11 mouse cellular contexts compared by ENCODE assay signal in the genomic region with DNA sequence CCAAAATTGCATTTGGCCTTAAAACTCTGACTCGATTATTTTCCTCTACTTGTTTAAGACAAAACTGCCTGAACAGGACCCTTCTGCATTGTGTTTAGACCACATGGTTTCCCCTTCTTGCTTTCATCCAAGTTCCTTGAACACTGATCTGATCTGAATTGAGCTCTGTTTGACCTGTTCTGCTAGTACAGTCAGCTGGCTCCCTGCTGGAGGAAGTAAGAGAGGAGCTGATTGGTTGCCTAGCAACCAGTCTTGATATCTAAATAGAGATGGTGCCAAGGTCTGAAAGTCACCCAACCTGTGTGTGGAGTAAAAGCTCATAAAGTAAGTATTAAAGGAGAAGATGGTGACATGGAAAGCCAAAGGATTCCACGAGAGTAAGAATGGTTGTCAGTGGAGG. TPM values are rescaled to one million over a fixed set of nuclear protein-coding genes. Genes with fewer than 3 reads are reported as not detected.
DNase-seq lines count a peak whose midpoint lies in the region; ATAC-seq lines count a peak whose summit lies in the region.
"Had no signal": no experiment of that assay in that cellular context is flagged by ENCODE, and none has a peak within 500 bp of the region (broad histone marks: within the 10 kb centered on the region; RNA-seq: fewer than 3 reads in every experiment).

No protein-coding gene starts in this region.

- 42% methylated on average over 2 of the region's 2 CpGs for WGBS in intestine, embryonic 16.5 days
- 43% methylated on average over 2 of the region's 2 CpGs for WGBS in stomach, embryonic 15.5 days

- no peak overlapping the region for H3K4me3 ChIP-seq in intestine, embryonic 16.5 days (ENCODE audit: low read length)
- H3K4me3 ChIP-seq in stomach, embryonic 15.5 days (replicated peaks) = no peak overlapping the region

- H3K27me3 ChIP-seq in intestine, embryonic 16.5 days (replicated peaks; ENCODE audit: control insufficient read depth, insufficient read depth, low read length) = no peaks in the 10 kb centered on the region
- no peaks in the 10 kb centered on the region for H3K27me3 ChIP-seq in stomach, embryonic 15.5 days (replicated peaks)

- DNase-seq in heart, adult 18-20 months = peak; percentile 25 to 49
- no peak for DNase-seq in heart, postnatal 25 days (ENCODE audit: low spot score)
- DNase-seq in retina, embryonic 14.5 days (ENCODE audit: low spot score) = peak; percentile 31
- DNase-seq in retina, postnatal 1 day = no peak
- DNase-seq in right cerebral cortex, postnatal 25 days = no peak
- no peak for DNase-seq in embryo, embryonic 10.5 days (ENCODE audit: low spot score)
- DNase-seq: cerebellum, postnatal 25 days; spleen, adult 18-20 months had no signal

- peaks cover 22% of the 10 kb centered on the region for H3K4me1 ChIP-seq in intestine, embryonic 16.5 days (ENCODE audit: control insufficient read depth, insufficient read depth, low read length)
- H3K4me1 ChIP-seq in stomach, embryonic 15.5 days = peaks cover 27% of the 10 kb centered on the region

- H3K36me3 ChIP-seq in intestine, embryonic 16.5 days (ENCODE audit: control insufficient read depth, insufficient read depth, low read length) = peaks cover 2% of the 10 kb centered on the region; the same call in 1 of the 2 replicates
- no peaks in the 10 kb centered on the region for H3K36me3 ChIP-seq in stomach, embryonic 15.5 days

- no peak overlapping the region for H3K9ac ChIP-seq in intestine, embryonic 16.5 days (ENCODE audit: low read depth, low read length)
- H3K9ac ChIP-seq in stomach, embryonic 15.5 days = no peak overlapping the region

- H3K9me3 ChIP-seq in intestine, embryonic 16.5 days (ENCODE audit: control insufficient read depth, low read length) = no peaks in the 10 kb centered on the region
- H3K9me3 ChIP-seq in stomach, embryonic 15.5 days = no peaks in the 10 kb centered on the region

- no peak overlapping the region for H3K4me2 ChIP-seq in intestine, embryonic 16.5 days (ENCODE audit: low read depth, low read length)
- no peak overlapping the region for H3K4me2 ChIP-seq in stomach, embryonic 15.5 days

- intact Hi-C loops in heart, postnatal 25 days (cut with DNase I) = no loop called here

- ATAC-seq in intestine, embryonic 16.5 days = peak; percentile 45
- peak; percentile 38; the same call in 1 of the 2 replicates for ATAC-seq in stomach, embryonic 15.5 days (ENCODE audit: insufficient read depth, low FRiP score, low read depth)
- ATAC-seq: forebrain, embryonic 16.5 days had no signal

- no peak overlapping the region for H3K27ac ChIP-seq in intestine, embryonic 16.5 days (ENCODE audit: low read length)
- peak overlapping the region; percentile 61; the same call in 1 of the 2 replicates for H3K27ac ChIP-seq in stomach, embryonic 15.5 days

RNA-seq across cellular contexts. Expression of gene A130010J15Rik, which starts 2.0 kb away (rescaled TPM):
- 1 to 10 TPM; 4.1 to 5.1 TPM for total RNA-seq in heart, adult 18-20 months (2021)
- 1 to 10 TPM; 2.9 to 3.0 TPM for total RNA-seq in heart, postnatal 25 days (2021)
- polyA plus RNA-seq in intestine, embryonic 16.5 days (2015; fragmentation: Nextera tagmentation; extraction: Ambion mirVana) = 13.0 and 13.7 TPM in 2 replicates
- polyA plus RNA-seq in stomach, embryonic 15.5 days (2015; fragmentation: Nextera tagmentation; extraction: Ambion mirVana) = 14.6 and 16.3 TPM in 2 replicates

RNA-seq across cellular contexts. Expression of gene Irf6, which starts 16.9 kb away (rescaled TPM):
- total RNA-seq in heart, adult 18-20 months (2021) = 1 to 10 TPM; 1.1 to 2.5 TPM
- total RNA-seq in heart, postnatal 25 days (2021) = 1 to 10 TPM; 2.4 to 3.5 TPM
- polyA plus RNA-seq in intestine, embryonic 16.5 days (2015; fragmentation: Nextera tagmentation; extraction: Ambion mirVana) = 95.0 and 106 TPM in 2 replicates
- 56.3 and 56.6 TPM in 2 replicates for polyA plus RNA-seq in stomach, embryonic 15.5 days (2015; fragmentation: Nextera tagmentation; extraction: Ambion mirVana)

RNA-seq across cellular contexts. Expression of gene Traf3ip3, which starts 31.6 kb away (rescaled TPM):
- 1 to 10 TPM; 1.3 to 4.7 TPM for total RNA-seq in heart, adult 18-20 months (2021)
- total RNA-seq in heart, postnatal 25 days (2021) = 1 to 10 TPM; 1.1 to 1.4 TPM
- polyA plus RNA-seq in intestine, embryonic 16.5 days (2015; fragmentation: Nextera tagmentation; extraction: Ambion mirVana) = 3.4 and 4.0 TPM in 2 replicates
- polyA plus RNA-seq in stomach, embryonic 15.5 days (2015; fragmentation: Nextera tagmentation; extraction: Ambion mirVana) = 3.9 and 5.6 TPM in 2 replicates

RNA-seq across cellular contexts. Expression of gene Lamb3, which starts 37.6 kb away (rescaled TPM):
- 10 to 100 TPM in 1 of 2 experiments, 1 to 10 TPM in 1; 8.5 to 13.5 TPM for total RNA-seq in heart, adult 18-20 months (2021)
- 10 to 100 TPM; 13.7 to 14.9 TPM for total RNA-seq in heart, postnatal 25 days (2021)
- 4.1 and 4.3 TPM in 2 replicates for polyA plus RNA-seq in intestine, embryonic 16.5 days (2015; fragmentation: Nextera tagmentation; extraction: Ambion mirVana)
- polyA plus RNA-seq in stomach, embryonic 15.5 days (2015; fragmentation: Nextera tagmentation; extraction: Ambion mirVana) = 10.3 and 12.5 TPM in 2 replicates

RNA-seq across cellular contexts. Expression of gene Diexf, which starts 39.8 kb away (rescaled TPM):
- 10 to 100 TPM; 10.1 to 12.4 TPM for total RNA-seq in heart, adult 18-20 months (2021)
- total RNA-seq in heart, postnatal 25 days (2021) = 1 to 10 TPM; 8.2 to 9.5 TPM
- polyA plus RNA-seq in intestine, embryonic 16.5 days (2015; fragmentation: Nextera tagmentation; extraction: Ambion mirVana) = 5.0 and 9.2 TPM in 2 replicates
- polyA plus RNA-seq in stomach, embryonic 15.5 days (2015; fragmentation: Nextera tagmentation; extraction: Ambion mirVana) = 6.8 and 8.5 TPM in 2 replicates

Comparison
In these comparisons a context has a peak if more than half of its experiments do, and no peak if none do; other contexts are left out.
1. DNase-seq: peak in heart, adult 18-20 months (2 of 2) and retina, embryonic 14.5 days (single experiment); none in heart, postnatal 25 days (single experiment), retina, postnatal 1 day (single experiment), right cerebral cortex, postnatal 25 days (single experiment) and embryo, embryonic 10.5 days (single experiment).